In genomic region chr14:26773536-26773935, GRCm38 (mm10) we compare ENCODE assay signal across 35 mouse cellular contexts.
"Had no signal": no experiment of that assay in that cellular context is flagged by ENCODE, and none has a peak within 500 bp of the region (broad histone marks: within the 10 kb centered on the region; RNA-seq: fewer than 3 reads in every experiment).

No protein-coding gene starts in this region.

- ATAC-seq: hindbrain, embryonic 16.5 days; hindbrain, postnatal 0 days; inflammation-experienced regulatory T-cells, adult 6 months; intestine, embryonic 15.5 days; intestine, embryonic 16.5 days; intestine, postnatal 0 days had no signal

- H3K4me2 ChIP-seq: heart, embryonic 11.5 days; heart, embryonic 12.5 days; heart, embryonic 13.5 days; heart, embryonic 15.5 days; hindbrain, embryonic 12.5 days; hindbrain, embryonic 13.5 days; hindbrain, embryonic 14.5 days; hindbrain, embryonic 15.5 days; intestine, embryonic 15.5 days; kidney, embryonic 15.5 days had no signal

- DNase-seq: heart, postnatal 10 days; heart, postnatal 14 days; heart, postnatal 36 days; heart, postnatal 4 days; kidney, adult 11 months; kidney, adult 18-20 months; kidney, adult 2 months; kidney, adult 8-10 months; kidney, adult 9 months; kidney, postnatal 10 days; kidney, postnatal 14 days; kidney, postnatal 25 days; kidney, postnatal 36 days; kidney, postnatal 4 days; layer of hippocampus, adult 9-11 months; layer of hippocampus, postnatal 36 days had no signal

- H3K4me1 ChIP-seq: heart, embryonic 10.5 days; heart, embryonic 12.5 days; heart, embryonic 13.5 days; heart, embryonic 15.5 days; hindbrain, embryonic 10.5 days; hindbrain, embryonic 12.5 days; hindbrain, embryonic 13.5 days; hindbrain, embryonic 15.5 days; intestine, embryonic 15.5 days; kidney, embryonic 15.5 days had no signal

- H3K27ac ChIP-seq: heart, embryonic 10.5 days; heart, embryonic 13.5 days; heart, embryonic 15.5 days; hindbrain, embryonic 10.5 days; hindbrain, embryonic 12.5 days; hindbrain, embryonic 13.5 days; hindbrain, embryonic 14.5 days; hindbrain, embryonic 15.5 days; hindbrain, postnatal 0 days; intestine, embryonic 15.5 days; kidney, embryonic 15.5 days; kidney, postnatal 0 days; layer of hippocampus, adult 2 months had no signal

- H3K4me3 ChIP-seq: heart, embryonic 10.5 days; heart, embryonic 12.5 days; heart, embryonic 13.5 days; heart, embryonic 15.5 days; hindbrain, embryonic 10.5 days; hindbrain, embryonic 12.5 days; hindbrain, embryonic 13.5 days; hindbrain, embryonic 15.5 days; intestine, embryonic 15.5 days; kidney, embryonic 15.5 days; layer of hippocampus, adult 2 months had no signal

- H3K36me3 ChIP-seq: heart, embryonic 10.5 days; heart, embryonic 12.5 days; heart, embryonic 13.5 days; heart, embryonic 15.5 days; hindbrain, embryonic 10.5 days; hindbrain, embryonic 12.5 days; hindbrain, embryonic 13.5 days; hindbrain, embryonic 15.5 days; intestine, embryonic 15.5 days; kidney, embryonic 15.5 days had no signal

- H3K9ac ChIP-seq: heart, embryonic 12.5 days; heart, embryonic 13.5 days; heart, embryonic 15.5 days; hindbrain, embryonic 12.5 days; hindbrain, embryonic 13.5 days; hindbrain, embryonic 14.5 days; hindbrain, embryonic 15.5 days; intestine, embryonic 15.5 days; kidney, embryonic 15.5 days had no signal

- H3K27me3 ChIP-seq: heart, embryonic 12.5 days; heart, embryonic 13.5 days; heart, embryonic 15.5 days; hindbrain, embryonic 12.5 days; hindbrain, embryonic 13.5 days; hindbrain, embryonic 15.5 days; intestine, embryonic 15.5 days; kidney, embryonic 15.5 days had no signal

- H3K9me3 ChIP-seq: heart, embryonic 10.5 days; heart, embryonic 12.5 days; heart, embryonic 13.5 days; heart, embryonic 15.5 days; hindbrain, embryonic 10.5 days; hindbrain, embryonic 12.5 days; hindbrain, embryonic 13.5 days; hindbrain, embryonic 15.5 days; intestine, embryonic 15.5 days; kidney, embryonic 15.5 days had no signal
